Mouse (Mus musculus): ENCODE results near the gene Gm4756.
A peak's percentile ranks its signal among the peaks of the same experiment; 100 is the strongest.
"Not testable (repeated sequence)": the region's sequence is repeated elsewhere in the genome, so short reads cannot be mapped to it uniquely, and the experiment has no call there.

The Gm4756 gene

DNA sequence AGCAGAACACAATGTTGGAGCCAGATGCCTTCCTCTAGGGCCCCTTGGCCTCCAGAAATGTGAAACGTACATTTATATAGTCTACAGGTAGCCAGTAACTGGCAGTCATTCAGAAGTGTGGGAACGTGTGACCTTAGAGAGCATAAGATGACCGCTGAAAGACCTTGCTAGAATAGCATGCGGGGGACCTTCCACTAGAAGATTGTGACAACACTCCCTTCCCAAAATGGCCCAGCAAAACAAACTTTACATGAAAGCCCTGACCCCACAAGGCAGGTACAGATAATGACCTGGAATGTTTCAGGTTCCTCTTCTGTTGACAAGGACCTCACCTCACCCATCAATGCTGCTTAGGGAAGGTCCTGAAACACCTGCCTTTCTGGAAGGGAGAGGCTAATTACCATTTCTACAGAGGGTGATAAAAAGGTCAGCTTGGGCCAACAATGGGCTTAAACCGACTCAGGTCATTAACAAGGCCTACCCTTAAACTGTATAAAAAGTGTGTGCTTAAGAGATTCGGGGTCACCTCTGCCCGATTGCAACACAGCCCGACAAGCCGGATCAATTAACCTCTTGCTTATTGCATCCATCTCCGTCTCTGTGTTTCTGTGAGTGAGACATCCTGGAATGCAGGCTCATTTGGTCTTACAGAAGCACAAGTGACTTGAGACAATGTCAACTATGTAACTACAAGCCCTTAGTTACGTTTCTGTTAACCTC is at the start of gene Gm4756:
TSS of gene Gm4756 (minus strand) at position 51 of the 720 bp plus-strand sequence.
- no peak for DNase-seq (ENCODE audit: low read depth, low spot score)

- DNase-seq (ENCODE audit: low read depth, low spot score) = no peak
Observed at GRCm38 (mm10) chr12:72694901-72695463, 45.5 kb upstream of the Gm4756 start.

GRCm38 (mm10) chr12:72694438-72694837 is 45.0 kb upstream of the Gm4756 start:
- peak; percentile 36 for DNase-seq (ENCODE audit: low read depth, low spot score)

GRCm38 (mm10) chr12:72693895-72694294 is 44.4 kb upstream of the Gm4756 start:
- peak; percentile 34 for DNase-seq (ENCODE audit: low read depth, low spot score)

GRCm38 (mm10) chr12:72688281-72688680 is 38.8 kb upstream of the Gm4756 start:
- DNase-seq (ENCODE audit: low read depth, low spot score) = not testable (repeated sequence)

DNA sequence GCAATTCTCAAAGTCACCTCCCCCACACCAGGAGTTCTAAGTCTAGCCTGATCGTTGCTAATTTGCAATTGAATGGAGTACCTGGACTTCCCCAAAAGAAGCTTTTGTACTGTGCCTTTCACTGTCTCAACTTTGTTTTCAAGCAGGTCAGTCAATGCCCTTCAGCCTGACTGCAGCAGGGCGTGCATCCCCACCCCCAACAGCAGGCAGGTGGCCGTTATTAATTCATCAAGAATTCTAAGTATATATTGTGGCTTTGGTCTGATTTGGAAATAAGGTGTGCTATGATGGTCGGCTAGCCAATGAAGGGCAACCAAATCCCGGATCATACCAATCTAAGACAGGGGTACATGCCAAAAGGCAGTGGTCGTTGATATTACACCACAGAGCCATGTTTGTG is 38.3 kb upstream of the Gm4756 start:
- not testable (repeated sequence) for DNase-seq (ENCODE audit: low read depth, low spot score)

GRCm38 (mm10) chr12:72686566-72686965 is 37.1 kb upstream of the Gm4756 start:
- DNase-seq (ENCODE audit: low read depth, low spot score) = not testable (repeated sequence)

- DNase-seq (ENCODE audit: low read depth, low spot score) = no peak
Observed at GRCm38 (mm10) chr12:72683612-72684011, 34.2 kb upstream of the Gm4756 start.

- DNase-seq (ENCODE audit: low read depth, low spot score) = no peak
Observed at GRCm38 (mm10) chr12:72682511-72683282, 33.2 kb upstream of the Gm4756 start.

- no peak for DNase-seq (ENCODE audit: low read depth, low spot score)
Observed at GRCm38 (mm10) chr12:72681919-72682318, 32.5 kb upstream of the Gm4756 start.

GRCm38 (mm10) chr12:72679635-72680034 is 30.2 kb upstream of the Gm4756 start:
- no peak for DNase-seq (ENCODE audit: low read depth, low spot score)

- no peak for DNase-seq (ENCODE audit: low read depth, low spot score)
Observed at GRCm38 (mm10) chr12:72674820-72675219, 25.4 kb upstream of the Gm4756 start.

DNA sequence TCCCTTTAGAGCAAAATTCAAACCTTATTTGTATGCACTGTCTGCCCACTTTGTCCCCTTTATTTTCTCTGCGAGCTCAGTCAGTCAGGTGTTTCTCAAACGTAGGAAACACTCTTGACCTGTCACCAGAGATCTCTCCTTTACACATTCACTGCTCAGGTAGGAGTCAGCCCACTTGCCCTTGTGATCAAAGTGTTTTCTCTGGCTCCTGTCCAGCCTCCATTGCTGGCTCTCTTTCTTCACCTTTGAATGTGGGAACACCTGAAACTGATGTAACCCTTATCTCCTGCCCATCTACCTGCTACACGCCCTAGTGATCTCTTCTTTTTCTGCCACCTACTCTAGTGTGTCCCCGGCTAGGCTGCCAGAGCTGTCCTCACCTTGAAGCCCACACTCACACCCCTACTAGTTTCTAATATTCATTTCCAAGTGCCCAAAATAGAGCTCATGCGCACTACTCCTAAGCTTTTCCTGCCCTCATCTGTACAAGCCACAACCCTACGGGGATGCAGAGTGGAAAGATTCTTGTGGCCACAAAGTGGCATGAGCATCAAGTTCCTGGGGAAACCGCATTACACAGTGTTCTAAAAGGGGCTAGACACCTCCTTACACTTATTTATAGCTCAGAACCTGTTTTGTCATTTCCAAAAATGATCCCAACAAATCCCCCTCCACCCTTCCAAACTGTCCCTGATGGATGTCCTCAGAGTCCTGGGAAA is 24.8 kb upstream of the Gm4756 start:
- DNase-seq (ENCODE audit: low read depth, low spot score) = no peak

DNA sequence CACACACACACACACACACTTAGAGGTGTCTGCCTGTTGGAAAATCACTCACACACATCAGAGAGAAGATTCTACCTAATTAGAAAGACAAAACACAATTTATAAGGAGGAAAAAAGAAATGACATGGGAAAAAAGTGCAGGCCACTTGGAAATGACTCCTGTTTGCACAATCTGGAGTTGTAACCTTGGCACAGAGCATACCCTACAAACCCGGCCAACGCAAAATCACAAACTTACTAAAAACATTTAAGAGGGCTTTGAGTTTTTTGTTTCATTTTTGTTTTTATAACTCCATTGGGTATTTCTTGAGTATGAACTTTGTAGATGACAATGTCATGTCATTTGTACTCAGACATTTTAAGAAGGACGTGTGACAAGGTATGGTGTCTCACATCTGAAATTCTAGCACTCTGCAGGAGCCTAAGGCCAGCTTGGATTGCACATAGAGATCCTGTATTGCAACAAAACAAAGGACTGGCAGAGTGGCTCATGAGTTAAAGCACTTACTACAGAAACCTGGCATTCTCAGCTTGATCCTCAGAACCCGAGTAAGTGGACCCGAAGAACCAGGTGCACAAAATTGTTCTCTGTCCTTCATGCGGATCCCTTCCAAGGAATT is 22.2 kb upstream of the Gm4756 start:
- no peak for DNase-seq (ENCODE audit: low read depth, low spot score)

- no peak for DNase-seq (ENCODE audit: low read depth, low spot score)
Observed at GRCm38 (mm10) chr12:72670921-72671320, 21.5 kb upstream of the Gm4756 start.

DNA sequence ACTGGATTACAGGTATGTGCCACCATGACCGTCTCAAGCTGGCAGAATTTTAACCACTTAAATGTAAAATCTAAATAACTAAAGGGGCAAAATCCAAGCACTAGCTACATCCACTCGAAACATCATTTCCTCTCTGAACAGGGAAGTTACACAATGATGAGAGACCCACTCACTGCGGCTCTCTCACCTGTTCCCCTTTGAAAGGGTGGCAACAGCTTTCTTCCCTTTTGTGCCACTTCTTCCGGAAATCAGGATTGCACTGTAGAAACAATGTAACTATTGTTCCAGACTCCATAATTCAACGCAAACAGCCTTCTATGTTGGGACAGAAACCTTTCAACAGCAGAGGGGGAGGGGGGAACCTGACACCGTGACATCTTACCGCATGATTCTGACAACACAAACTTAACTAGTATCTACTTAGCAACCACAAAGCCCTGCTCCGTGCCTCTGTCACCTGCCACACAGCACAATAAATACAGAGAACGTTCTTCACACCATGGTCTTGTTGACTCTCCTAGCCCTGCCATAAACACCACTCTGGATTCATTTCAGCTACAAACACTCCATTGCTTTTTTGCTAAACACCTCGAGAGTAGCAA is 18.5 kb upstream of the Gm4756 start:
- no peak for DNase-seq (ENCODE audit: low read depth, low spot score)

GRCm38 (mm10) chr12:72666015-72666414 is 16.6 kb upstream of the Gm4756 start:
- DNase-seq (ENCODE audit: low read depth, low spot score) = no peak

DNA sequence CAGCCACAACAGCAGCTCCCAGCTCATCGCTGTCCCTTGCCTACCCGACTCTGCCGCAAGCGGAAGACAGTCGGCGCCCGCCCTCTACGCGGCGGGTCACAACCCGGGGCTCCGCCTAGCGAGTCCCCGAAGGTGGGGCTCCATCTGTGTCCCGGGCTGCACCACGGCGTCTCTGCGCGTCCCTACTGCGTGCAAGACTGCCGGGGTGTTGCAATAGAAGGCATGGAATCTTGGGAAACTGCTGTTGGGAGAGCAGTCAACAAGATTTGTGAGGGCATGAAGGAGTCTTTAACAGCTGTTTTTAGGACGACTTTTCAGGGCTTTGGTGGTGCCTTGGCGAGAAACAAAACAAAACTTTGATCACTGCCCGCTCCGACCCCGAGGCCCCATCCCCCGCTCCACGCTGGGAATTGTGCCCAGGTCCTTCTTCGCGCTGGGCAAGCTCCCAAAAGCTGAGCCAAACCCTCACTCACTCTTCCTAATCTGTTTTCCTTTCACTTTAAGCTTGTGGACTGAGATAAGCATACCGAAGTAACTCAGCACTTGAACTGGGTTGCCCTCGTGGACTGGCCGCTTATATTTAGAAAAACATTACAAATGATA is 15.4 kb upstream of the Gm4756 start, which contains the start of gene Dhrs7:
TSS of gene Dhrs7 (minus strand) at position 175 of the 603 bp plus-strand sequence.
- peak; percentile 95 for DNase-seq (ENCODE audit: low read depth, low spot score)

DNA sequence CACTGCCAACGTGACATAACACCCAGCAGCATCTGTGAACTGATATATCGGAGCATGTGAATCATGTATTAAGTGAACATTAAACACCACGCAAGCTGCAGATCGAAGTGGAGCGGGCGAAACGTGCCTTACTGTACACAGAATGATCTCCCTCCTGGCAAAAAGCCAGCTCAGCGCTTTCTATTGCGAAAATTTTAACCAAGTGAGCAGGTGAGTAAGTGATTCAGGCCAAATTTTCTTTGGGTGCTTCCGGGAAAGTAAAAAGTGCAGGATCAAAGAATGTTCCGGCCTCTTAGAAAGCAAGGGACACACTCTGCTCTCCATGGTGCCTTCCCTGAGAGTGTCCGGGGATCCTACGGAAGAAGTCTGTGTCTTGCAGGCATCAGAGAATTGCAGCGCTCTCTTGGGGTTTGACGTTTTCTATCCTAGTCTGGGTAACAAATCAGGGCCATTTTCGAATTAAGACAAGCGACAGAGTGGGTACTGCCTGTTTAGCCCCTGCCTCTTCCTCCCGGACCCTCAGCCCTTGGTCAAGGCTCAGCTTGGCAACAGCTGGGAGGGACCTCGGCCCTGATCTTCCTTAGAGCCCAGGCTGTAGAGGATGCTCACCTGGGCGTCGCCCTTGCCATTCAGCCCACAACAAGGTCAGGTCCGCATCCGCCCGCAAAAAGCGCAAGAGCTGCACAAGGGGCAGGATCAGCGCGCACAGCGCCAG is 14.7 kb upstream of the Gm4756 start:
- peak; percentile 27 for DNase-seq (ENCODE audit: low read depth, low spot score)

DNA sequence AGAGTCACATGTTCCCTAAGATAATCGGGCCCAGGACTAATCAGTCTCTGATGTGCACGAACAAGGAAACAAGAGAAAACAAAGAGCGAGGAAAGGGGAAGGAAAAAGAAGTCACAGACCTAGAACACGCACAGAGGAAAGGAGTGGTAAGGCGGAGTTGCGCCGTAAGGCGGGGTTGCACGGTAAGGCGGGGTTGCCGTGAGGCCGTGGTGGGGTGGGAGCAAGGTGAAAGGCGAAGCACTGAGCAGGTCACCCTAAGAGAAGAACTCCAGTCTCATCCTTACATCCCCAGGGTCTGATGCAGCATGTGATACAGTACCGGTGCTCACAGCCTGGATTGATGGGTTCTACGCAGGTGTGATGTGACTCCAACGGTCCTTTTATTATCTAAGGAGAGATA is 6.3 kb upstream of the Gm4756 start:
- DNase-seq (ENCODE audit: low read depth, low spot score) = no peak
